Mouse (Mus musculus) lung, embryonic 16.5 days (tissue): ENCODE measurements around the gene Incenp. TPM values are rescaled to one million over a fixed set of nuclear protein-coding genes. Genes with fewer than 3 reads are reported as not detected.
"Not testable (repeated sequence)": the region's sequence is repeated elsewhere in the genome, so short reads cannot be mapped to it uniquely, and the experiment has no call there.

Experiments used
- ATAC-seq: fragments of 200-750 bp; cut with Nextera tagmentation; 2 replicates; pipeline ENCODE4 v1.8.0; 2017; ENCODE audit warnings: low read depth, mild to moderate bottlenecking, moderate library complexity
- H3K27ac ChIP-seq: fragments of 300-500 bp; sonication (generic); 2 replicates; pipeline ENCODE4 v1.5.1; 2014; ENCODE audit warnings: mild to moderate bottlenecking, control low read depth, low read length
- H3K27me3 ChIP-seq: fragments of 300-500 bp; sonication (generic); 2 replicates; pipeline ENCODE4 v1.6.1; 2014; ENCODE audit warnings: low read depth, low read length, mixed read lengths; ENCODE audit not compliant: control insufficient read depth, insufficient read depth
- H3K36me3 ChIP-seq: fragments of 300-500 bp; sonication (generic); 2 replicates; pipeline ENCODE4 v1.6.1; 2014; ENCODE audit warnings: low read length; ENCODE audit not compliant: control insufficient read depth, insufficient read depth
- H3K4me1 ChIP-seq: fragments of 300-500 bp; sonication (generic); replicated peaks from 2 replicates; pipeline ENCODE4 v1.6.1; 2014; ENCODE audit warnings: low read length, mixed read lengths; ENCODE audit not compliant: control insufficient read depth, insufficient read depth
- H3K4me2 ChIP-seq: fragments of 300-500 bp; sonication (generic); 2 replicates; pipeline ENCODE4 v1.6.1; 2014; ENCODE audit warnings: low read depth, low read length, control low read depth
- H3K4me3 ChIP-seq: fragments of 300-500 bp; sonication (generic); 2 replicates; pipeline ENCODE4 v1.5.1; 2014; ENCODE audit warnings: mild to moderate bottlenecking, low read length, control low read depth
- H3K9ac ChIP-seq: fragments of 300-500 bp; sonication (generic); 2 replicates; pipeline ENCODE4 v1.6.1; 2014; ENCODE audit warnings: low read length, control low read depth
- H3K9me3 ChIP-seq: fragments of 300-500 bp; sonication (generic); 2 replicates; pipeline ENCODE4 v1.6.1; 2016; ENCODE audit warnings: low read length; ENCODE audit not compliant: control insufficient read depth
- WGBS: fragments of 180-500 bp; shearing (Covaris S2); extraction: QIAGEN DNeasy Blood & Tissue Kit; methylation state at CpG from one replicate; pipeline ENCODE4 v1.1.7; 2014; 5-methylcytosine and 5-hydroxymethylcytosine counted together
- polyA plus RNA-seq: library from polyadenylated mRNA; unstranded; fragments of >200 nt; fragmentation: Nextera tagmentation; extraction: Ambion mirVana; gene quantifications from 2 replicates; pipeline ENCODE4 v1.2.1, GENCODE M21; 2015

Gene Incenp
- polyA plus RNA-seq, 1 experiment from 2014 or later = 108 TPM

DNA sequence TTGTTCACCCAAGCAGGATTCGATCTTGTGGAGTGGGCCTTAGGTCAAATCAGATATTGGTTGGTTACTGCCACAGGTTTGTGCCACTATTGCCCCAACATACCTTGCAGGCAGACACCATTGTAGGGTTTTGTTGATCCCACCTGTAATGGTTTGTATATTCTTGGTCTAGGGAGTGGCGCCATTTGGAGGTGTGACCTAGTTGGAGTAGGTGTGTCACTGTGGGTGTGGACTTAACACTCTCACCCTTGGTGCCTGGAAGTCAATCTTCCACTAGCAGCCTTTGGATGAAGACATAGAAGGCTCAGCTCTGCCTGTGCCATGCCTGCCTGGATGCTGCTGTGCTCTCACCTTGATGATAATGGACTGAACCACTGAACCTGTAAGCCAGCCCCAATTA, 1.3 kb upstream of the Incenp start:
- H3K9ac ChIP-seq, H3K27ac ChIP-seq, H3K9me3 ChIP-seq, H3K27me3 ChIP-seq, H3K4me3 ChIP-seq, ATAC-seq, H3K36me3 ChIP-seq, H3K4me2 ChIP-seq: not testable (repeated sequence)
- WGBS = 88% methylated on average over 2 of the region's 2 CpGs
- H3K4me1 ChIP-seq = peaks cover 19% of the 10 kb centered on the region

DNA sequence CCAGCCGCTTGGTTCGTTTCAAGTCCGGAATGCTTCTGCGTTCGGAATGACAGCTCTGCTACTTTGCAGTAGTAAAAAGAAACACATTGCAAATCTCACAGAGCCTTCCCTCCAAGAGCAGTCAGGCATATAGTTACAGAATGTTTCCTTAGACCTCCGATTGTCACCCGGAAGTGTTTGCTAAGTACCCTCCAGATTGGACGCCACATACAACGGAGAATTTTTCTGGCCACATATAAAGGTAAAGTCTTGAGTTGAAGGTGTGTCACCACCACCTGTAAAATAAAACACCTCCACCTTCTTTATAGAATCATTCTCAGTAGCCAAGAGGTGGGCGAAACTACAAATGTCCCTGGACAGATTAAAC, 412 bp upstream of the Incenp start:
- H3K4me1 ChIP-seq = peaks cover 19% of the 10 kb centered on the region
- 6% methylated on average over 10 of the region's 10 CpGs for WGBS
- ATAC-seq = peak; percentile 70

DNA sequence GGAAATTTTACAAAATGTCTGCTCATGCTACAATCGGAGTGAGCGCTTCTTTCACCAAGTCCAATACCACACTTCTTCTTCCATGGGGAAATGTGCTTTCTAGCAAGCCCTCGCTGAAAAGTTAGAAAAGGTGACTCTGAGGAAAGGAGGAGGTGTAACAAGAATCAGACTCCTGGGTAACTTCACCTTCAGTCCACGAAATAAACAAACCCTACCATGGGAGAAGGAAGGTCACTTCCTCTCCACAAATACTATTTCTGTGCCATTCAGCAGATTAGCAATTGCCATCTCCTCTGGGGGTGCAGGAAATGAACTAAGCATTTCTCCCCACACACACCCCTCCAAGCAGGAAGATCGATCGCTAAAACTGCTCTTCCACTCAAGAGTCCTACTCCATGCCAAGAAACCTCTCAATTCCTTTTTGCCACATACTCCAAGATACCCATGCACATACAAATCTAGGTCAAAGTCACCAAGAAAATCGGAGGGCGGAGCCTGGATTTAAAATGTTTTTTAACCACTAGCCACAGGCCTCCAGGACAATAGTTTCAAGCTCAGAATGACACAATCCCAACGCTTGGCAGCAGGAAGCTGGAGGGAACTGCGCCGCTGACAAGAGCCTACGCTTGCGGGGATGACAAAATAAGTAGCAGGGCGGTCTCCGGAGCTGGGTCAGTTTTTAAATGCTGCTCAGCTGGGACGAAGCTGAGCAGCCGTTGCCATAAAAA, 848 bp downstream of the Incenp start:
- H3K4me2 ChIP-seq = peak overlapping the region; percentile 64
- H3K4me1 ChIP-seq = peaks cover 19% of the 10 kb centered on the region
- H3K27me3 ChIP-seq = no peaks in the 10 kb centered on the region
- peaks cover 13% of the 10 kb centered on the region for H3K36me3 ChIP-seq
- no peaks in the 10 kb centered on the region for H3K9me3 ChIP-seq
- H3K9ac ChIP-seq = peak overlapping the region; percentile 88
- H3K27ac ChIP-seq = peak overlapping the region; percentile 89
- H3K4me3 ChIP-seq = peak overlapping the region; percentile 97
- WGBS = 5% methylated on average over 17 of the region's 17 CpGs
- peak; percentile 6; the same call in 1 of the 2 replicates for ATAC-seq

More for the DNA sequence above, 412 bp upstream of the Incenp start:
- Histone ChIP-seq H3K9ac (peak overlapping the region; percentile 64), H3K4me2 (peak overlapping the region; percentile 78), H3K27ac (peak overlapping the region; percentile 94), H3K9me3 (no peaks in the 10 kb centered on the region), H3K4me3 (peak overlapping the region; percentile 97), H3K27me3 (no peaks in the 10 kb centered on the region), H3K36me3 (0 out of 2 replicates have a peak, but pooled peaks cover under 1% of the 10 kb centered on the region)

DNA sequence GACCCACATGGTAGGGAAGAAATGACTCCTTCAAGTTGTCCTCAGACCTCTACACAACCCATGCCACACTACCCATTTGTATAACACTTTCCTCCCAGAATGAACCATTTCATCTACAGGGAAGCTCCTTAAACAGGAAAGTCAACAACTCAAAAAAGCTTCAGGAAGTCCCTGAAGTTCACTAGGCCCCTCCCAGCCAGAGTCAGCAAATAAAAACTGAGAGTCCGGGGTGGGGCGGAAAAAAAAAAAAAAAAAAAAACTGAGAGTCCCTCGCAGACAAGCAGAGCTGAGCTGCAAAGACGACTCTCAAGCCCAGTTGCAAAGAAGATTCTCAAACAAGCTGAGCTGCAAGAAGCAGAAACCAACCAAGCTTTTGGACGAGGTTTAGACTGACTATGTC, 3.3 kb downstream of the Incenp start:
- Histone ChIP-seq H3K27me3 (no peaks in the 10 kb centered on the region), H3K4me2 (no peak overlapping the region), H3K36me3 (peaks cover 33% of the 10 kb centered on the region), H3K9me3 (no peaks in the 10 kb centered on the region), H3K4me1 (peaks cover 19% of the 10 kb centered on the region), H3K4me3 (no peak overlapping the region), H3K9ac (no peak overlapping the region), H3K27ac (no peak overlapping the region)
- ATAC-seq = no peak
- WGBS = 29% methylated on average over 5 of the region's 5 CpGs

DNA sequence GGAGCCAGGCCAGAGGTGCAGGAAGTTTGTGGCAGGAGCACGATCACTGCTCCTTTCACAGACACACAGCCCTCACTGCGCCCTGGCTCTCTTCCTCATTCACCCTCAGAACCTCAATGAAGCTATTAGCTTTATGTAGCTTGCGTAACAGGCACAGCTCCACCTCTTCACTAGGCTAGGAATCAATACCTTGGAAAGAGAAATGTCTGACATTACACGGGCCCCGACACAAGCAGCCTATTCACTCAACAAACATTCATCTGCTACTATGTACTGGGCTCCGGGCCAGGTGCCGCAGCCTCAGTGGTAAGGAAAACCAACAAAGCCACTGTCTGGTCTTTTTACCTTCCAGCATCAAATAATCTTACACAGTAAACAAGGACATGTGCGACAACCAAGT, 12.6 kb downstream of the Incenp start:
- H3K36me3 ChIP-seq = peaks cover 59% of the 10 kb centered on the region
- no peak overlapping the region for H3K9ac ChIP-seq
- H3K27ac ChIP-seq = no peak overlapping the region
- H3K9me3 ChIP-seq = no peaks in the 10 kb centered on the region
- H3K4me3 ChIP-seq = no peak overlapping the region
- no peaks in the 10 kb centered on the region; the same call in 1 of the 2 replicates for H3K4me1 ChIP-seq
- H3K4me2 ChIP-seq = no peak overlapping the region
- H3K27me3 ChIP-seq = no peaks in the 10 kb centered on the region
- 86% methylated on average over 8 of the region's 8 CpGs for WGBS
- no peak for ATAC-seq

DNA sequence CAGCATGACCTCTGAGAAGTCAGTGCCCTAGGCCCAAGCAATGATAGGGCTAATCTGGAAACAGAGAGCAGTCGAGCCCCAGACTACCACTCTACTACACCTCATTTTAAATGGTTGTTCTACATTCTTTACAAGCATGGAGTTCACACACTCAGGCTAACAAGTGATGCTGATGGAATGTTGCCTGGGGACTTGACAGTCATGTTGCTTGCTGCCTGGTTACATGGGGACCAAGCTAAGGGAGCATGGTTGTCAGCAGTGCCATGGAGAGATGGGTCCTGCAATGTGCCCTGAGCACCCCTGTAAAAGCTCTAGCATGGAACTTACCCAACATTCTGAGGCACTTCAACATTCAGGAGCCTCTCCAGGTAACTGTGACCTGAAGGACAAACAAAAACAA, 13.0 kb downstream of the Incenp start:
- Histone ChIP-seq H3K9me3 (no peaks in the 10 kb centered on the region), H3K4me1 (no peaks in the 10 kb centered on the region; the same call in 1 of the 2 replicates), H3K4me2 (no peak overlapping the region), H3K36me3 (peaks cover 61% of the 10 kb centered on the region), H3K4me3 (no peak overlapping the region), H3K27me3 (no peaks in the 10 kb centered on the region), H3K27ac (no peak overlapping the region), H3K9ac (no peak overlapping the region)
- ATAC-seq = no peak
- WGBS = 63% methylated on average over 1 of the region's 1 CpGs

DNA sequence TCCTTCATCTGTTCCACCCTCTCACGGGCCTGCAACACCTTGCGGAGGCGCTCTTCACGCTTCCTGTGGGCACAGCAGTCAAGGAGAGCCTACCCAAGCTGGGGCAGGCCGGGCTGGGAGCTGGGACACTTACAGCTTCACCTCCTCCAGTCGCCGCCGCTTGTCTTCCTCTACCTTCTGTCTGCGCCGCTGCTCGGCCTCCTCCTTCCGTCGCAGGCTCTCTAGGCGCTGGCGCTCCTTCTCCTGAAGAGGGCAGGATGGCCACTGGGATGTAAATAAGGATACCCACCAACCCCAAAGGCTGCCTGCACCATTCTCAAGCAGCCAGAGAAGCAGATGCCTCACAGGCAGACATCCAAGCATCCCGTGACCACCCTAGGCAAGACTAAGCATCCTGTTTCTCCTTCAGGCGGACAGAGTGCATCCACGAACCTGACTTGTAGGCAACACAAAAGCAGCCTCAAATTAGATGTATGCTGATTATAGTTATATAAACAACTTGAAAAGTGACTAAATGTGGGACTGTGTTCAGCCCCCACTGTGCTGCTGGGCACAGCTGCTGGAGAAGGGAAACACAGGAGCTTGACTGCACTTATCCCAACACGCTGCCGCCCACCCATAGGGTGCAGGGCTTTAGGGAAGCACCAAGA, 21.0 kb downstream of the Incenp start:
- Histone ChIP-seq H3K4me3 (no peak overlapping the region), H3K4me1 (no peaks in the 10 kb centered on the region), H3K27me3 (no peaks in the 10 kb centered on the region), H3K9me3 (no peaks in the 10 kb centered on the region), H3K9ac (no peak overlapping the region), H3K27ac (no peak overlapping the region), H3K4me2 (no peak overlapping the region), H3K36me3 (peaks cover 79% of the 10 kb centered on the region)
- no peak for ATAC-seq
- WGBS = 94% methylated on average over 20 of the region's 20 CpGs

GRCm38 (mm10) chr19:9865466-9865865, 33.9 kb downstream of the Incenp start:
- Histone ChIP-seq H3K27me3 (no peaks in the 10 kb centered on the region), H3K27ac (no peak overlapping the region), H3K4me3 (no peak overlapping the region), H3K4me1 (no peaks in the 10 kb centered on the region), H3K9ac (no peak overlapping the region), H3K4me2 (no peak overlapping the region), H3K36me3 (no peaks in the 10 kb centered on the region), H3K9me3 (no peaks in the 10 kb centered on the region)
- no peak for ATAC-seq

DNA sequence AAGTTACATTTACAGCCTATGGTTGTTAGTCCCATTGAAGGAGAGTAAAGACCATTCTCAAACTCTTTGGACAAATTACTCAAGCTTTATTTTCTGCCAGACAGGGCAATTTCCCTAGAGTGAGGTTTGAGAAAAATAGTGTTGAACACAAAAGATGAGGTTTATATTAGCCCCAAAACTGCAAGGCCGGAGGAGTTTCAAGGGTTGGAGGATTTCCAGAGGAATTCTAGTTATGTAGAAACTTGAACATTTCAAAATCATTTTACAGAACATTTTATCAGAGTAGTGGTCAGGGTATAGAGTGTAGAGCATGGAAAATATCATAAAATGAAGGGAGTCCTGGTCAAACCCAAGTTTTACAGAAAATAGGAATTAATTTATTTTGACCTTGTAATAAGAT, 34.5 kb downstream of the Incenp start:
- ATAC-seq = peak; percentile 45; the same call in 1 of the 2 replicates
- no peaks in the 10 kb centered on the region for H3K36me3 ChIP-seq
- 25% methylated on average over 1 of the region's 1 CpGs for WGBS

More for the DNA sequence above, 34.5 kb downstream of the Incenp start:
- H3K9me3 ChIP-seq = no peaks in the 10 kb centered on the region
- no peak overlapping the region for H3K9ac ChIP-seq
- H3K27me3 ChIP-seq = no peaks in the 10 kb centered on the region
- H3K4me3 ChIP-seq = no peak overlapping the region
- H3K27ac ChIP-seq = no peak overlapping the region
- H3K4me2 ChIP-seq = no peak overlapping the region
- no peaks in the 10 kb centered on the region for H3K4me1 ChIP-seq
